Mouse (Mus musculus) heart, adult 2 months (tissue): ENCODE data around the gene Btbd2.
A peak's percentile ranks its signal among the peaks of the same experiment; 100 is the strongest.

Experiments used
- CTCF ChIP-seq: fragments of 200-600 bp; IDR thresholded peaks from 2 replicates; pipeline ENCODE4 v1.8.1; 2022; ENCODE audit warnings: antibody characterized with exemption, mild to moderate bottlenecking, moderate library complexity
- POLR2A ChIP-seq: fragments of 200-500 bp; IDR thresholded peaks from 2 replicates; pipeline ENCODE4 v1.6.1; 2011; ENCODE audit warnings: mild to moderate bottlenecking, low read depth, low read length, control low read depth; ENCODE audit not compliant: insufficient read depth

DNA sequence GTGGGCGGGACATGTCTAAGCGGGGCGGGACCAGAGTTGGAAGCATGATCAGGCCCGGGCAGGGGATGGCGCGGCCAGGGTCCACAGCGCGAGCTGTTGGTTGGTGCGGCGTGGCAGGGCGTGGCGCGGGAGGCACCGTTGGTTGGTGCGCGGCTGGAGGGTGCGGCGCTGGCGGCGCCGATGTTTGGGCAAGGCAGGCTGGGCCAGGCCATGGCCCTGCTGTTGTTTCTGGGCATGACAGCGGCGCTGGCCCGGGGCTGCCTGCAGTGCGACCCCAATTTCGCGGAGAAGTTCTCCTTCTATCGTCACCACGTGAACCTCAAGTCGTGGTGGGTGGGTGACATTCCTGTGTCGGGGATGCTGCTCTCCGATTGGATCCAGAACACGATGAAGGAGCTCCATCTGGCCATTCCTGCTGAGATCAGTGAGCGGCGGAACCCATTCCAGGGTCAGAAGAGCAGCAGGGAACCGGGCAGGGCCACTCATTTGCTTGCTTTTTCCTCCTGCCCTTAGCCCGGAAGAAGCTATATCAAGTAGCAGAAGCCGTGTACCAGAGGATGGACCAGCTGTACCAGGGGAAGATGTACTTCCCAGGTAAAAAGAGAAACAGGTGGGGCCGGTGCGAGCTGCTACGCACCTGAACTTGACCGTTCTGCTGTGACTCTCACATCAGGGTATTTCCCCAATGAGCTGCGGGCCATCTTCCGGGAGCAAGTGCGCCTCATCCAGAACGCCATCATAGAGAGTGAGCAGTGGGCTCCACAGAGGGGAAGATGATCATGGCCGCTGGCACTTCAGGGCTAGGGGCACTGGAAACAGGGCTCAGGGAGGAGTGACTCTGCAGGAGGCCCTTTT lies 45.9 kb upstream of the Btbd2 start:
- TF ChIP-seq POLR2A (no peak), CTCF (peak; percentile 33)
